Mouse (Mus musculus): ENCODE results near the gene Snrpd3.

- TF ChIP-seq CTCF (IDR thresholded peaks at IDR 0.05; ENCODE audit: extremely low read depth, insufficient read depth, low read length) (no peak), POLR2A (IDR thresholded peaks at IDR 0.05; ENCODE audit: extremely low read depth, insufficient read depth, low read length) (no peak)
Measured at GRCm38 (mm10) chr10:75551175-75551574, 33.8 kb downstream of the Snrpd3 start.
